Mouse (Mus musculus): ENCODE data around the gene Clic5. TPM values are rescaled to one million over a fixed set of nuclear protein-coding genes. Genes with fewer than 3 reads are reported as not detected.

Clic5 gene
- total and polyA plus RNA-seq, 3 experiments: not detected

GRCm38 (mm10) chr17:44256583-44256982 lies 68.2 kb downstream of the Clic5 start:
- Histone ChIP-seq H3K36me3 (ENCODE audit: control insufficient read depth in 1 of 2, insufficient read depth in 2 of 2, low read length in 2 of 2) (peaks cover 0 to 2% of the 10 kb centered on the region in 2 experiments; a peak in 1 of 4 replicates), H3K27ac (ENCODE audit: control insufficient read depth, low read depth, low read length) (no peak overlapping the region), H3K4me1 (ENCODE audit: control insufficient read depth in 1 of 2, insufficient read depth in 2 of 2, low read length in 2 of 2) (peaks cover 6 to 8% of the 10 kb centered on the region in 2 experiments; a peak in 2 of 4 replicates), H3K9me3 (replicated peaks; ENCODE audit: insufficient read depth, low read length) (no peaks in the 10 kb centered on the region), H3K4me3 (ENCODE audit: control insufficient read depth in 1 of 2, insufficient read depth in 1 of 2, low read depth in 2 of 2, low read length in 2 of 2) (no peak overlapping the region), H3K27me3 (ENCODE audit: control insufficient read depth in 1 of 2, insufficient read depth in 2 of 2, low read length in 2 of 2) (no peaks in the 10 kb centered on the region), H3K9ac (ENCODE audit: control insufficient read depth, low read depth, low read length, poor library complexity, severe bottlenecking) (no peak overlapping the region), H3K79me2 (ENCODE audit: control insufficient read depth, insufficient read depth, low read length, poor library complexity) (no peaks in the 10 kb centered on the region)
- TF ChIP-seq SMC3 (IDR thresholded peaks at IDR 0.05; ENCODE audit: low read depth, low read length) (peak; percentile 85), ZC3H11A (IDR thresholded peaks at IDR 0.05; ENCODE audit: low read depth, low read length) (peak; percentile 68), CTCF (IDR thresholded peaks at IDR 0.05 in 2 of 3, conservative IDR thresholded peaks at IDR 0.05 in 1 of 3; ENCODE audit: control insufficient read depth in 1 of 3, insufficient read depth in 1 of 3, low read depth in 2 of 3, low read length in 3 of 3, poor library complexity in 1 of 3, severe bottlenecking in 1 of 3) (peak; percentile 81 to 90 (median 89)), CHD1 (IDR thresholded peaks at IDR 0.05; ENCODE audit: low read depth, low read length) (no peak), NRF1 (IDR thresholded peaks at IDR 0.05; ENCODE audit: insufficient read depth, low read depth, low read length, poor library complexity, severe bottlenecking) (no peak), EP300 (IDR thresholded peaks at IDR 0.05; ENCODE audit: low read depth in 1 of 2, low read length in 2 of 2) (peak in 1 of 2 experiments; percentile 65; a peak in 3 of 4 replicates), TAL1 (IDR thresholded peaks at IDR 0.05; ENCODE audit: low read length) (peak; percentile 46), ETS1 (IDR thresholded peaks at IDR 0.05; ENCODE audit: low read depth, low read length) (peak; percentile 64), TCF12 (IDR thresholded peaks at IDR 0.05; ENCODE audit: low read depth, low read length) (peak; percentile 70; the same call in 1 of the 2 replicates), ZMIZ1 (IDR thresholded peaks at IDR 0.05; ENCODE audit: low read depth, low read length) (no peak), RAD21 (IDR thresholded peaks at IDR 0.05; ENCODE audit: low read depth, low read length) (peak; percentile 81)
- peak; percentile 81 for DNase-seq (ENCODE audit: low read depth, low spot score)

GRCm38 (mm10) chr17:44259245-44259644 lies 70.9 kb downstream of the Clic5 start:
- Histone ChIP-seq H3K27ac (ENCODE audit: control insufficient read depth, low read depth, low read length) (no peak overlapping the region), H3K27me3 (ENCODE audit: control insufficient read depth in 1 of 2, insufficient read depth in 2 of 2, low read length in 2 of 2) (no peaks in the 10 kb centered on the region), H3K9ac (ENCODE audit: control insufficient read depth, low read depth, low read length, poor library complexity, severe bottlenecking) (no peak overlapping the region), H3K36me3 (ENCODE audit: control insufficient read depth in 1 of 2, insufficient read depth in 2 of 2, low read length in 2 of 2) (peaks cover 0 to 2% of the 10 kb centered on the region in 2 experiments; a peak in 1 of 4 replicates), H3K79me2 (ENCODE audit: control insufficient read depth, insufficient read depth, low read length, poor library complexity) (no peaks in the 10 kb centered on the region), H3K4me1 (ENCODE audit: control insufficient read depth in 1 of 2, insufficient read depth in 2 of 2, low read length in 2 of 2) (peaks cover 6 to 8% of the 10 kb centered on the region in 2 experiments; a peak in 2 of 4 replicates), H3K4me3 (ENCODE audit: control insufficient read depth in 1 of 2, insufficient read depth in 1 of 2, low read depth in 2 of 2, low read length in 2 of 2) (no peak overlapping the region), H3K9me3 (replicated peaks; ENCODE audit: insufficient read depth, low read length) (no peaks in the 10 kb centered on the region)
- no peak for TF ChIP-seq EP300 (IDR thresholded peaks at IDR 0.05; ENCODE audit: low read depth in 1 of 2, low read length in 2 of 2)
- no peak for TF ChIP-seq POLR2AphosphoS5 (IDR thresholded peaks at IDR 0.05; ENCODE audit: borderline replicate concordance, low read depth, low read length)
- no peak for TF ChIP-seq JUND (IDR thresholded peaks at IDR 0.05; ENCODE audit: low read depth, low read length)
- peak; percentile 28 to 49 (median 46); a peak in 5 of 6 replicates for TF ChIP-seq CTCF (IDR thresholded peaks at IDR 0.05 in 2 of 3, conservative IDR thresholded peaks at IDR 0.05 in 1 of 3; ENCODE audit: control insufficient read depth in 1 of 3, insufficient read depth in 1 of 3, low read depth in 2 of 3, low read length in 3 of 3, poor library complexity in 1 of 3, severe bottlenecking in 1 of 3)
- no peak for TF ChIP-seq USF2 (IDR thresholded peaks at IDR 0.05; ENCODE audit: borderline replicate concordance in 1 of 2, insufficient read depth in 1 of 2, low read depth in 1 of 2, low read length in 2 of 2)
- no peak for TF ChIP-seq TCF12 (IDR thresholded peaks at IDR 0.05; ENCODE audit: low read depth, low read length)
- TF ChIP-seq RAD21 (IDR thresholded peaks at IDR 0.05; ENCODE audit: low read depth, low read length): peak; percentile 4; the same call in 1 of the 2 replicates
- peak; percentile 42 for TF ChIP-seq SMC3 (IDR thresholded peaks at IDR 0.05; ENCODE audit: low read depth, low read length)
- no peak for TF ChIP-seq E2F4 (IDR thresholded peaks at IDR 0.05; ENCODE audit: borderline replicate concordance, low read depth, low read length)
- TF ChIP-seq GABPA (IDR thresholded peaks at IDR 0.05; ENCODE audit: low read depth, low read length): no peak
- no peak for TF ChIP-seq MAFK (IDR thresholded peaks at IDR 0.05; ENCODE audit: borderline replicate concordance, low read depth, low read length)
- no peak for TF ChIP-seq MXI1 (IDR thresholded peaks at IDR 0.05; ENCODE audit: low read depth, low read length)
- DNase-seq (ENCODE audit: low read depth, low spot score): peak; percentile 15
